Mouse (Mus musculus) cerebellum, postnatal 36 days (tissue): ENCODE measurements around the gene Meox1.

Experiments used
- DNase-seq, 2 experiments: peaks; one replicate each; pipeline ENCODE4 v3.0.0; 2021 to 2022; ENCODE audit warnings: mixed read lengths in 2 of 2

The Meox1 gene

DNA sequence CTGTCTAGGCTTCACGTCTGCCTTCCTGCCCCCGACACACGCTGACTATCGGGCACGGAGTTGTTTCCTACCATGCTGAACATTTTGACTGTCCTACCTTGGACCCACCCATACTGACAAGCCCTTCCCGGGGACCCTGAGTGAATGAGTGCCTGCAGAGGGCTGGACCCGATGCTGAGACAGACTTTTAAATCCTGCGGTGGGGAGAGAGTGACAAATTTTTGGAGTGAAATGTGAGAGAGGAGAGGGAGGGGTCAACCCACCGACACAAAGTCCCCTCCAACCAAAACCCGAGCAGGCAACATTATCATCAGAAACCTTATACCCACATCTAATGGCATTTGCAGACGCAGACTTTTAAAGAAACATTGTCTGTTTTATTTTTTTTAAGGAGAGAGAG, at the start of gene Meox1:
Meox1 (minus strand) TSS at position 171 of the 400 bp plus-strand sequence.
- DNase-seq = no peak

DNA sequence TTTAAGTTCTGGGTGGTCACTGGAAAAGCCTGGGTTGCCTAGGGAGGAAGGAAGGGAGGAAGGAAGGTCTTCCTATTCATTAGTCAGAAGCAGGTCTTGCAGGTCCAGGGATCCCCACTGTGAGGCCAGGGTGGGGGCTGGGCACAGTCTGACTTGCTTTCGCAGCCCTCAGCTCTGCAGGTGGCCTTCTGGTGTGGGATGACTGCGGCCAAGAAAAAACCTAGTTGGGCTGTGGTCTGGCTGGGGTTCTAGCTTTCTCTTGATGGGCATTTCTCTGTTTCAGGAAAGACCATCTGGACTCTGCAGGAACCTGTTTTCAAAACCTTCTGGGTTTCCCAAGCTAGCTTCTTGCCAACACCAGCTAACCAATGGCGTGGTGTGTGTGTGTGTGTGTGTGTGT, 48.9 kb upstream of the Meox1 start:
- DNase-seq = peak; percentile 95 to 96

DNA sequence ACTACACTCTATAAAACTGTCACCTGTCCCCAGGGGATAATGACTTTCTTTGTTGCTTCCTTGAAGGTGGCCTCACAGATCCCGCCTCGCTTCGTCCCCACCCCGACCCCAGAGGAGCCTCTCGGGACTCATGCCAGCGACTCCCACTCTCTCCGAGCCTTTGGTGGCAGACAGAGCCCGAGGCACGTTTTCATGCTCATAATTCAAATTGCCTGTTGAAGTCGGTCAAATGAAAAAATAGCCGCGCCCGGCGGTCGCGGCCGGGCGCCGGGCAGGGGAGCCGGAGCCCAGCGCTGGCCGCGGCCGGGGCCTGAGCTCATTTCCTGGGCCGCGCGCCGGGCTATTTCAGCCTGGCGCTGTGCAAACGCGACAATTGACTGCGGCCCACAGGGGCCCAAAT, 42.9 kb upstream of the Meox1 start:
- DNase-seq = peak; percentile 42 to 45

DNA sequence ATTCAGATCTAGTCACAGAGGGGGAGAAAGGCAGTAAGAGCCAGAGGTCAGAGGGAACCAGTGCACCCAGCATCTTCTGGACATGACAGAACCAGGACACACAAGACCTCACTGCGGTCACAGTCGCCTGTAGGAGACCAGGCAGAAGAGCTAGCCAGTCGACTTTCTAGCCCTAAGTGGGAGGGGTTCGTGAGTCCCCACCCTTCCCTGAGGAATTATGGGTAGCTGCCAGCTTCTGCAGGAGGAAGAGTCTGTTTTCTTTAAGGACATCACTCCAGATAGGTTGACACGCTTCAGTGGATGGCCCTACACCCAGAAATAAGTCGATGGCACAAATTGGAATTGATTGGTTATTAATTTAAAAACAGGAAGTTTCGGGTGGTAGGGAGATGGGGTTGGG, 42.2 kb upstream of the Meox1 start:
- no peak for DNase-seq

DNA sequence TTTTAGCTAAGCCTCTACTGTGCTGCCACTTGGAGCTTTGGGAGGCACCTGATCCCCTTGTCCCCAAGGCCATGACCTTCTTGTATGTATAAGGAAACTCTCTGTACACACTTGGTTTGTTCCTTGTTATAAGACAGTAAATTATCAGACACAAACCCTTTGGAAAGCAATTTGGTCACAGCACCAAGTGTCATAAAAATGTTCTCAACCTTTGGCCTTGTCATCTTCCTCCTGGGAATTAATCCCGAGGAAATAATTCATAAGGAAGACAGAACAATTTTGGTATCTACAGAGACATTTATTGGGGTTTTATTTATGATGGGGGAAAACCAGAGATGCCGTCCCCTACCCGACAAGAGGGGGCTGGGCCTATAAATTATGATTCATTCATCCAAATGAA, 41.6 kb upstream of the Meox1 start:
- no peak for DNase-seq

DNA sequence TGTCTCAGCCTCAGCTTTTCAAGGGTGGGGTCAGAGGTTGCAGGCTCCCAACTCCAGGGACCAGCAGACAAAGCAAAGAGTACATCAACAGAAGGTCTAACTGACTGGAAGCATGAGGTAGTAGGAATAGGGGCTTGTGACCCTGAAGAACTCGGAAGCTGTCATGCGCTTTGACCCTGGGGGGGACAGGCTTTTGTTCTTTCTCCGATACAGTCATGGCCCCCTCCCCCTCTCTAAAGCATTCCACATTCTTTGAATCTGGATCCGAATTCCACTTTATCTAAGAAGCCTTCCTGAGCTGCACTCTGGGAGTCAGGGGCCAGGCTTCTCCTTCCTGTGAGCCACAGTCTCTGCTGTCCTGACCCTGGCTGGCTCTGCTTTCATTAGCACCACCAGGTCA, 37.8 kb upstream of the Meox1 start:
- no peak for DNase-seq

DNA sequence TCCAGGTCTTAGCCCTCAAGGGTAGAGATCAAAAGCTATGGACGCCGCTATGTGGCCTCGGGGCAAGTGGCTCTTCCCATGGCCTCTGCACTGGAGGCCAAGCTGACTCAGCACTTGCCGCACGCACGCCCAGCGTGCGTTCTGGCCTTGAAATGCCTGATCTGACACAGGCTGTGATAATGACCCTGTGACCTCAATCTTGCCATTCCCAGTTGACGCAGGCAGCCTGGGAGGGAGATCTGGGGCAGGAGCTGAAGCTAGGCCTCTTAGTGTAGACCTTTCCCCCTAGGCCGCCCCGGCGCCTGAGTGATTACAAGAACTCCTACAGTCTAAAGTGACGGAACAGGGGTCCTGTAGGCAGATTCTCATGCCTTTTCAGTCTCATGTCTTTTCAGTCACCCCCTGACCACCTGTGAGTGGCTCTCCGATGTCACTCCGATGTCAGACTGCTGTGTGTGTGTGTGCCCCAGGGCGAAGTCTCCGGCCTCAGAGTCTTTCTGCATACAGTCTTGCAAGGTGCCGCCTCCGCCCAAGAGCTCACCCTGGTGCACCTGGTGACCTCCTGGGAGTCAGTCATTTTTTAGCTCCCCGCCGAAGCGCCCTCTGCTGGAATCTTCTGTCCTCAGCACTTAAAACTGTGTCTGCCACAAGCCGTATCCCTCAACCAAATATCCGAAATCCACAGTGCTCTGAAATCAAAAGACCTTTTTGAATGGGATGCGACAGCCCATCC, 34.0 kb upstream of the Meox1 start:
- DNase-seq = peak; percentile 47 to 60

DNA sequence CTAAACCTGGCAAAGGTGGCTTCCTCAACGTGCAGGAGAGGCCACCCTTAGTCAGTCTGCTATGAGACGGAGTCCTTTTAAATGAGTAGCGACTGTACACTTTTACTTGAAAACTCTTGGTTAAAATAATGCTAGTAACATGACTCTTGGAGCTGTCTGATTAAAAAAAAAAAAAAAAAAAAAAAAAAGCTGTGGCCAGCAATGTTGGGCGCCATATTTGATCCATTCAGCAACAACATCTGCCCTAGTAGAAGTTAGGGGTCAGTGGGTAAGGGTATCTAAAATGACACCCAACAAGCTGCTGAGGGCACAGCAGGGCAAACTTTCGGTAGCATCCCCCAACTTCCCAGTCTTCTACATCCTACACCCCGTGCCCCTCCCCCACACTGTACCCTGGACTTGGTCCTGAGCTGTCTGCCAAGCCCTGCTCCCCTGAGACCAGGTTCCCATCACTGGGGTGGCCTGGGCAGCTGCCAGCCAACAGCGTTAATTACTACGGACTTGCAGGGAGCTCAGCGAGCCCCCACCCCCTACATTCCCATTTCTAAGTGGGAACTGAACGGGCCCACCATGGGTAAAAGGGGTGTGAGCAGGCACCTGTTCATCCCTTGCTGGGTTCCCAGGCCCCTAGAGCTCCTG, 32.9 kb upstream of the Meox1 start:
- DNase-seq = no peak

DNA sequence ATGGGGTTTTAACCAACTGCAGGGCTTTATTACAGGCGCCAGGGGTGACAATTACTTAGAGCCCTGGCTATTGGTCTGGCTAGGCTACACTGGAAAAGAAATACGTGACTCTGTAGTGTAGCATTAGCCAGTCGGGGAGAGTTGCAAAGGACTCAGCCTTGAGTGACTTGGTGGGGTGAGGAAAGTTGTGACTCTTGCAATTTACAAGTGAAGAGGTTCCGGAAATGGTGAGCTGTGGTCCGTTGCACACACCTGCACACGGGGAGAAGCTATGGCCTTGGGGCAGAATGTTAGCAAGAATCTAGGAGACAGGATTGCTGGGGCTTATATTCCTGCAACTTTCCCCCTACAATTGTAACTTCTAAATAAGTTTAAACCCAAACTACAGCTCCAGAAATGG, 31.5 kb upstream of the Meox1 start:
- no peak for DNase-seq

DNA sequence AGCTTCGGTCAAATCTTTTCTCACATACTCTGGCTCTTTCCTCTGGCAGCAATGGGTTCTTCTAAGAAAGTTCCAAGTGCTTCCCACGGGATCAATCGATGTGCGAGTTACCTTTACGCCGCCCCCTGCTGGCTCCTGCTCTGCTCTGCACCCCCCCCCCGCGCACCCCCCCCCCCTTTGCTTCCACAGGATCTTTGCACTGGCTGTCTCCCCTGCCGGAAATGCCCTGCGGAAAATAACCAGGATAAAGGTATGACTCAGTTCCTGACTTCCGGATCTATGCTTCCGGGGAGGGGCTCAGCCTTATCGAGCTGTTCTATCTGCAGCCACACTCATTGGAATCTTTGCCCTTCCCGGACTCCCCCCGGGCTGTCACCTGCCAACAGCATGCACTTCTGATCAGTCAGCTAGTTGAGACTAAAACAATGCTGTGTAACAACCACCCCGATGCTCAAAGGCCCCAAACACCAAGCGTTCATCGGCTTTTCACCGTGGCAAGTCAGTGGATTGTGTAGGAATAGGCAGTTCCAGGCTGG, 30.3 kb upstream of the Meox1 start:
- DNase-seq = no peak

DNA sequence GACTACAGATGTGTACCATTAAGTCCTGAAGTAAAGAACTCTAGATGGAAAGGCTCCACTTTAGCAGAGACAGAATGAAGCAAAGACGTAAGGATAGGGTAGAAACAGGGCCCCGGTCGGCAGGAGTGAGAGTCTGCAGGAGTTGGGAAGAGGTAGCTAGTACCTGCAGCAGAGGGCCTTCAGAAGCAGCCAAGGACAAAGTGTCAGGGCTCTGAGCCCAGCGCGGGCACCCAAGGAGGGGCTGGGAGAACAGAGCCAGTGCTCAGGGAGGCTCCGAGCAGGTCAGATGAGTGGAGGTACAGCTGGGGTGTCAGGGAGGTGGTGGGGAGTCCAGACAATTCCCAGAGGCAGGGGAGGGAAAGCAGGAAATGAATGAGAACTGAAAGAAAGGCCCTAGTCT, 29.8 kb upstream of the Meox1 start:
- no peak for DNase-seq

DNA sequence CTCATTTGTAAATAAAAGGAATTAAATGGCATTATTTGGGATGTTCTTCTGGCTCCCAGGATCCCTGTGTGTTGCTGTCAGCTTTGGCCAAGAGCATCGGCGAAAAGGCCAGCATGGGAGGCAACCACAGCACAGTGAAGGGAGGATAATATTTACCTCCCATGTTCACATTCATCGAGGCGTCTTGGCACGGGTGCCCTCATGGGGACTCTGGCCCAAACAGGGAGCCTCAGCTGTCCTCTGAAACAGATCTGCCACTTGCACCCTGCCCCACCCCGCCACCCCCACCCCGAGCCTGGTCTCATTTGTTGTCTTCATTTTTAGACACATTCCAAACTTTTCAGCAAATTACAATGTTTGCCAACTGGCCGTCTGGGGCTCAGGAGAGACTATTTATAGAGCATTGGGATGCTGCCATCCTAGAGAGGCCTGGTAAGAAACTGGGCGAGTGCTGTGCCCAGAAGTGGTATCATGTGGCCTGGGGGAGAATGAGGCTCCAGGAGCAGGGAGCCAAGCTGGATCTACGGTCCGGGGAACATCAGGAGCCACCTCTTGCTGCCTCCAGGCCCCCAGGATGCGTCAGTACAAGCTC, 27.3 kb upstream of the Meox1 start:
- DNase-seq = peak; percentile 32 to 38

DNA sequence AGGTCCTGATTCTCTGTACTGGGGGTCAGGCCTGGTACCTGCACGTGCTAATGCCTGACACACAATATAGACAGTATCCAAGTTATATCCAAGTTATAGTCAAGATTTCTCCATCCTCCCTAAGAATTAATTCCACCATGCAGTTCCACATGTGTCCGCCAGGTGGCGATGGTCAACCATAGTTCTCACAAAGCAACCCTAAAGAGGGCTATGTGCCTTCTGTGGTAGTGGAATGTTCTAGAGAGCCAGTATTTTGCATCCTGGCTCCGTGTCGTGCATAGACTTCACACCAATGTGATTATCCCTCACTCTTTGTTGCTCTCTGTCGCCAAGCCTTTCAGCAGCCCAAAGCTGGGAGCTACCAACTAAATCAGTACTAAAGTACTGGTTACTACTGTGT, 25.5 kb upstream of the Meox1 start:
- peak; percentile 83 to 91 for DNase-seq

DNA sequence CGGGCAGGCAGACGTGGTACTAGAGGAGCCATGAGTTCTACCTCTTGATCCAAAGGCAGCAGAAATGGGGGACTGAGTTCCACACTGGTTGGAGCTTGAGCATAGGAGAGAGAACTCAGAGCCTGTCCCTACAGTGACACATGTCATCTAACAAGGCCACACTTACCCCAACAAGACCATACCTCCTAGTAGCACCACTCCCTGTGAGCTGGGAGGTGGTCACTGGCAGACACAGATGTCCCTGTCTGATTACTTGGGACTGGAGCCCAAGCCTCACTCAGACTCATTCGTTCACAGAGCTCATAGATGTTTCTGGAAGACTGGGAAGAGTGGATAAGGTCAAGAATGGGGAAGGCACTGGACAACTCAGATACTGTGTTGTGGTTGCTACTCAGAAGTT, 24.4 kb upstream of the Meox1 start:
- DNase-seq = no peak

DNA sequence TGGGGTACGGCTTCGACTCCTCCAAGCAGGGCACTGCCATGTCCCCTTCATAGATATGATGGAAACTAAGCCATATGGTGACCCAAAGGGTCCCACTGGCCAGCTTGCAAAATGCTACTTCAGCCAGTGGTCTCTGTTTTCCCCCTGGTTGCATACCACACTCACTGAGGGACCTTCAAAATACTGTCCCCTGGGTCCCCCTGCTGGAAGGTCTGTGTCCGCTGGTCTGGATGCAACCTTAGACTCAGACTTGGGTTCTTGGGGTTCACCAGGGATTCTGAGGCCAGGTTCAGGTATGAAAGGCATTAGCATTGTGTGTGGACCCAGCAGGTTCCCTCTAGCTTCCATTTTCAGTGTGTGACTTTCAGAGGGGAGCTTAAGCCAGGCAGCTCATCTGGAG, 22.6 kb upstream of the Meox1 start:
- no peak for DNase-seq

DNA sequence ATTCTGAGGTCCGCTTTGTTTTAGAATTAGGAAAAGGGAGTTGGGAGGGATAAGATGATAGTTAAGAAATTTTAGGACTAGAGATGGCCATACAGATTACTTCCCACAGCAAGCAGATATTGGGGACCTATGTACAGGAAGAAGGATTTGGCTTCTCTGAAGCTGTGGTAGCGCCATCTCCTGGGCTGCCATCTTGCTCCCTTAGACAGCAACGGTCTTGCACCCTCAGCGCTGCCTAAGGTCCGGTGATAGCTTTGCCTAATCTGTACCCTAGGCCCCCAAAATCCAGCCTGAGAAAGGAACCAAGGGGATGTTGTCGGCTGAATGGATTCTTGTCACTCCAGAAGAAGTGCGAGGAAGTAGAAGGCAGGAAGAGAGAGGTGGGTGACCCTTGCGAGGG, 19.4 kb upstream of the Meox1 start:
- no peak for DNase-seq

DNA sequence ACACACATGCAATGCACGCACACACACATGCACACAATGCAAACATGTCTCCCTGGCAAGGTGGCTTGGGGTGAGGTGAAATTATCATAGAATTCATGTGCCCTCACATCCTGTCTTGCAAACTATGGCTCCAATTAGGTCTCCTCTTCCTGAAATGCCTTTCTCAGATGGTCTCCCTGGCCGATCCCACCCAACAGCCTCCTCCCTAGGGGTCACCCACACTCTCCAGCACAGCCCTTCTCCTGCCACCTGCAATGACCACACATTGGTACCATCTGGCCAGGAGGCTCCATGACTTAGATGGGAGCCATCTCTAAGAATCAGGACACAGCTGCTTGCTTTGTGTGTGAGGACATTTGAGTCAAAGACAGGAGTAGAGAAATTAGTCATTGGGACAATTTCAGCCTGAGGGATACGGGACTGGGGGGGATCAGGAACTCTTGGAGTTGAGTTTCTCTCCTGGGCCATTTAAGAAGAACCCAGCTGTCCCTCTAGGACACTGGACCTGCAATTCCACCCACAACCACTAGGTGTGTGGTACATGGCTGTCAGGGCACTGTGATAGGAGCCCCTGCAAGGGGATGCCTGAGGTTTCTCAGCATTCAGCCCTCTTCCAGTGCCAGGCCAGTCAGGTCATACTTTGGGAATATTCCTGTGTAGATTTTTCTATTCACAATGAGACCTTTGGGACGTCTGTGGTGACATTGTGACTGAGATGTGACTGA, 17.8 kb upstream of the Meox1 start:
- DNase-seq = peak; percentile 33 to 35

DNA sequence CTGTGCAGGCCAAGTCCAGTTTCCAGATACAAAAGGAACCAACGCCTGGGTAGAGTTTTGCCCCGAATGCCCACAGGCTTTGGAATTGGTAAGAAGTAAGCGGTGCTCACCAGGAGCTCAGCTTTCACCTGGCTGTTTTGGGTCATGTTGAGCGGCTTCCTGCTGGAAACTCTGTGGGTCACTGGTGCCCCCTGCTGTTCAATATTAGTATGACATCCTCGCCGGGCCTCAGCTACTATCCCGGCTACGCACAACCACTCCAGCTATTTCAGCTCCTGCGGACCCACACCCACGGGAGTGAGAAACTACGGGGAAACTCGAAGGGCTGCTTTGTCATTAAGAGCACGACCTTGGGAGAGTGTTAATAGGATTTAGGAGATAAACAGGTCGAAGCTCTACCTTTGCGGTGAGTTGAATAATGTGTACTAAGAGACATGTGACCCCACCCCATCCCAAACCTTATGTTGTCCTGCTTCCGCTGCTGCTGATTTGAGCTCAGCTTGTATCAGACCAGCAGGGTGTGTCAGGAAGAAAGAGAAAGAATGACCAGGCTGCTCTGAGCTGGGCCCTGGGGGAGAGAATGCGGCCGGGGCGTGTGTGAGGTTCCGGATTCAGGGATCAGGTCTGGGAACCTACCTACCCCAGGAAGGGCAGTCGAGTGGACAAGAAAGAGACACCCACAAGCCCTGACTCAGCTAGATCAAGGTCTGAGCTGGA, 16.2 kb upstream of the Meox1 start:
- peak; percentile 88 to 95 for DNase-seq

DNA sequence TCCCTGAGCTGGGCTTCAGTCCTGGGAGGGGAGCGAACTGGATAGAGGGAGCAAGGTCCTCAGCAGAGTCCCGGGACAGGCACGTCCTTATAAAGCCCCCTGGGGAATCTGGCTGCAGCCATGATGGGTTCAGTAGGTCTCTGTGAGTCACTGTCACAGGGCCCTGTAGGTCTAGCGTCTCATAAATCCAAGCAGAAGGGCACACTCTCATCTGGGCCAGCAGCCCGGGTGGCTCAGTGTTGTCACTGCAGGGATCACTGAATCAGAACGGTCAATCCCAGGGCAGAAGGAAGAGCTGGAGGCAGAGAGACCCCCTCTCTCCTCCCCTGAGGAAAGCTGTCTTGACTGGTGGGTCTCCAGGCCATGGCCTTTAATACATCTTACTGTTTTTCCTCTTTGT, 14.6 kb upstream of the Meox1 start:
- no peak for DNase-seq

DNA sequence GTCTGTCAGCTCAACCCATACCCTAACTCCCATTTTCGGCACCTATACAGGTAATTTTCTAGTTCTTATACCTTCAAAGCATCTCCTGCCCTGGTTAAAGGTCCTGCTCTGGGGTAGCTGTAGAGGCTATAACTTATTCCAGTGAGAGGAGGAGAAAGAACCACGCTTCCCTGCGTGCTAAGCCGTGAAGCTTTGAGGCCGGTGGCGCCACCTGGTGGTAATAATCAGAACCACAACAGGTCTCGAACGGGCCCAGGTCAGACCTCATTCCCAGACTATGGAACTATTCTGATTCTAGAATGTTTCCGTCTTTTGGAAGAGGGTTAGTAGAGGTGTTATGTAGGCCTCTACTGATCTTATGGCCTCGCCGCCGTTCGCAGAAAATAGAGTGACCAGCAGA, 10.9 kb upstream of the Meox1 start:
- peak; percentile 86 to 93 for DNase-seq

DNA sequence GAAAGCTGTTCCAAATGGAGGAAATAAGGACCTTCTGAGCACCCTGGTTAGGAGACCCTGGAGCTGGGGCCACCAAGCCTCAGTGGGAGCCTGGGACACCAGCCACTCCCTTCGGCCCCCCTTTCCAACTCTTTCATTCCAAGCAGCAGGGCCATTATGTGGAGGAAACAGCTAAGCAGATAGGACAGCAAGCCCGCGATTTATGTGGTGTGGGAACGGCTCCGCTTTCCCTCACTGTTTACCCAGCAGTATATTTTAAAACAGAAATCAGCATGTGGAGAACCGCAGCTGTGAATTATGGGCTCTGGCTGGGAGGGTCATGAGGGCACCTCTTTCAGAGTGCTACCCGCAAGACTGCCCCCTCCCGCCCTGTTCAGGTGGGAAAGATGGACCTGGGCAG, 7.1 kb upstream of the Meox1 start:
- DNase-seq = no peak

DNA sequence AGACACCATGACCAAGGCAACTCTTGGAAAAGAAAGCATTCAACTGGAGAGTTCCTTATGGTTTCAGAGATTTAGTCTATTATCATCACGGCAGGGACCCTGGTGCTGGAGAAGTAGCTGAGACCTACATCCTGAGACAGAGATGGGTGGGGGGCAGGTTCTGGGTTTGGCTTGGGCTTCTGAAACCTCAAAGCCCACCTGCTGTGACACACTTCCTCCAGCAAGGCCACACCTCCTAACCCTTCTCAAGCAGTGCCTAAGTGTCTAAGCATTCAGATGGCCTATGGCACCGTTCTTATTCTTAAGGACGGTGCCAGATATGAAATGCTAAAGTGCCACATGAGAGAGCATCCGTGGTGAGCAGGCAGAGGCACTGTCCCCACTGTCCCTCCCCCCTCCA, 4.2 kb upstream of the Meox1 start:
- no peak for DNase-seq
